Mouse (Mus musculus) midbrain, embryonic 16.5 days (tissue): Measurements from ENCODE around the gene Des. TPM values are rescaled to one million over a fixed set of nuclear protein-coding genes. Genes with fewer than 3 reads are reported as not detected.

Experiments used
- ATAC-seq: fragments of 200-750 bp; cut with Nextera tagmentation; 2 replicates; pipeline ENCODE4 v1.8.0; 2017; ENCODE audit warnings: moderate TSS enrichment
- H3K27ac ChIP-seq: fragments of 300-500 bp; sonication (generic); 2 replicates; pipeline ENCODE4 v1.5.1; 2014; ENCODE audit warnings: mild to moderate bottlenecking, low read length, mixed read lengths
- H3K27me3 ChIP-seq: fragments of 300-500 bp; sonication (generic); 2 replicates; pipeline ENCODE4 v1.6.1; 2014; ENCODE audit warnings: low read depth, low read length, mixed read lengths; ENCODE audit not compliant: control insufficient read depth, insufficient read depth
- H3K36me3 ChIP-seq: fragments of 300-500 bp; sonication (generic); 2 replicates; pipeline ENCODE4 v1.6.1; 2014; ENCODE audit warnings: mild to moderate bottlenecking, low read length, moderate library complexity, mixed read lengths; ENCODE audit not compliant: control insufficient read depth, insufficient read depth
- H3K4me1 ChIP-seq: fragments of 300-500 bp; sonication (generic); 2 replicates; pipeline ENCODE4 v1.6.1; 2014; ENCODE audit warnings: mild to moderate bottlenecking, low read length, mixed read lengths; ENCODE audit not compliant: control insufficient read depth, insufficient read depth
- H3K4me2 ChIP-seq: fragments of 300-500 bp; sonication (generic); 2 replicates; pipeline ENCODE4 v1.6.1; 2014; ENCODE audit warnings: mild to moderate bottlenecking, low read length, mixed read lengths
- H3K4me3 ChIP-seq: fragments of 300-500 bp; sonication (generic); 2 replicates; pipeline ENCODE4 v1.5.1; 2014; ENCODE audit warnings: low read depth, mild to moderate bottlenecking, low read length, moderate library complexity, mixed read lengths
- H3K9ac ChIP-seq: fragments of 300-500 bp; sonication (generic); 2 replicates; pipeline ENCODE4 v1.6.1; 2014; ENCODE audit warnings: low read depth, low read length, mixed read lengths
- H3K9me3 ChIP-seq: fragments of 300-500 bp; sonication (generic); replicated peaks from 2 replicates; pipeline ENCODE4 v1.6.1; 2014; ENCODE audit warnings: mild to moderate bottlenecking, low read length, mixed read lengths; ENCODE audit not compliant: control insufficient read depth, poor library complexity, severe bottlenecking
- WGBS: fragments of 180-500 bp; shearing (Covaris S2); extraction: QIAGEN DNeasy Blood & Tissue Kit; methylation state at CpG from one replicate; pipeline ENCODE4 v1.1.7; 2014; 5-methylcytosine and 5-hydroxymethylcytosine counted together
- polyA plus RNA-seq: library from polyadenylated mRNA; unstranded; fragments of >200 nt; fragmentation: Nextera tagmentation; extraction: Ambion mirVana; gene quantifications from 2 replicates; pipeline ENCODE4 v1.2.1, GENCODE M21; 2015

The Des gene
- polyA plus RNA-seq, 1 experiment from 2014 or later = 1.2 TPM

GRCm38 (mm10) chr1:75319166-75319565 lies 41.0 kb upstream of the Des start:
- Histone ChIP-seq H3K27ac (no peak overlapping the region), H3K4me2 (no peak overlapping the region), H3K27me3 (no peaks in the 10 kb centered on the region), H3K36me3 (0 out of 2 replicates have a peak, but pooled peaks cover 4% of the 10 kb centered on the region), H3K9ac (no peak overlapping the region), H3K9me3 (no peaks in the 10 kb centered on the region), H3K4me3 (no peak overlapping the region), H3K4me1 (peaks cover 9% of the 10 kb centered on the region)
- WGBS = 93% methylated on average over 10 of the region's 10 CpGs
- no peak for ATAC-seq

- Histone ChIP-seq H3K36me3 (no peaks in the 10 kb centered on the region), H3K27me3 (no peaks in the 10 kb centered on the region), H3K27ac (no peak overlapping the region), H3K4me1 (no peaks in the 10 kb centered on the region), H3K9me3 (no peaks in the 10 kb centered on the region; the same call in 1 of the 2 replicates), H3K4me3 (no peak overlapping the region), H3K4me2 (no peak overlapping the region), H3K9ac (no peak overlapping the region)
- no peak for ATAC-seq
Measured at GRCm38 (mm10) chr1:75327461-75327860, 32.7 kb upstream of the Des start.

- no peak overlapping the region for H3K9ac ChIP-seq
- no peak overlapping the region for H3K4me2 ChIP-seq
- H3K4me1 ChIP-seq = no peaks in the 10 kb centered on the region; the same call in 1 of the 2 replicates
- ATAC-seq = no peak
- no peaks in the 10 kb centered on the region for H3K27me3 ChIP-seq
- no peak overlapping the region for H3K27ac ChIP-seq
- no peak overlapping the region for H3K4me3 ChIP-seq
- 84% methylated on average over 1 of the region's 1 CpGs for WGBS
- H3K36me3 ChIP-seq = no peaks in the 10 kb centered on the region
- H3K9me3 ChIP-seq = no peaks in the 10 kb centered on the region; the same call in 1 of the 2 replicates
Measured at GRCm38 (mm10) chr1:75331271-75331670, 28.9 kb upstream of the Des start.

GRCm38 (mm10) chr1:75336461-75336860 lies 23.7 kb upstream of the Des start:
- Histone ChIP-seq H3K4me1 (peaks cover 22% of the 10 kb centered on the region), H3K9me3 (no peaks in the 10 kb centered on the region), H3K9ac (no peak overlapping the region), H3K4me2 (no peak overlapping the region), H3K4me3 (no peak overlapping the region), H3K36me3 (no peaks in the 10 kb centered on the region), H3K27me3 (no peaks in the 10 kb centered on the region), H3K27ac (no peak overlapping the region)
- 76% methylated on average over 3 of the region's 3 CpGs for WGBS
- ATAC-seq = no peak

- Histone ChIP-seq H3K9ac (no peak overlapping the region), H3K27ac (no peak overlapping the region), H3K36me3 (no peaks in the 10 kb centered on the region), H3K4me3 (no peak overlapping the region), H3K4me2 (no peak overlapping the region), H3K4me1 (peaks cover 22% of the 10 kb centered on the region), H3K9me3 (no peaks in the 10 kb centered on the region), H3K27me3 (no peaks in the 10 kb centered on the region)
- ATAC-seq = no peak
- 81% methylated on average over 9 of the region's 9 CpGs for WGBS
Measured at GRCm38 (mm10) chr1:75337097-75337496, 23.0 kb upstream of the Des start.

- Histone ChIP-seq H3K27me3 (no peaks in the 10 kb centered on the region), H3K9me3 (no peaks in the 10 kb centered on the region), H3K4me2 (no peak overlapping the region), H3K4me1 (peaks cover 24% of the 10 kb centered on the region), H3K36me3 (no peaks in the 10 kb centered on the region), H3K9ac (peak overlapping the region; percentile 24; the same call in 1 of the 2 replicates), H3K27ac (peak overlapping the region; percentile 25), H3K4me3 (no peak overlapping the region)
- WGBS = 19% methylated on average over 11 of the region's 11 CpGs
- peak; percentile 34 for ATAC-seq
Measured at GRCm38 (mm10) chr1:75338091-75338694, 21.9 kb upstream of the Des start.

GRCm38 (mm10) chr1:75339337-75339736 lies 20.8 kb upstream of the Des start:
- Histone ChIP-seq H3K4me2 (no peak overlapping the region), H3K27me3 (no peaks in the 10 kb centered on the region), H3K36me3 (no peaks in the 10 kb centered on the region), H3K9me3 (no peaks in the 10 kb centered on the region), H3K9ac (no peak overlapping the region; the same call in 1 of the 2 replicates), H3K27ac (peak overlapping the region; percentile 65), H3K4me3 (no peak overlapping the region), H3K4me1 (peaks cover 24% of the 10 kb centered on the region)
- ATAC-seq = peak; percentile 50
- WGBS = 33% methylated on average over 9 of the region's 9 CpGs

GRCm38 (mm10) chr1:75340519-75340918 lies 19.6 kb upstream of the Des start:
- no peak for ATAC-seq
- Histone ChIP-seq H3K27ac (no peak overlapping the region), H3K4me2 (no peak overlapping the region), H3K9ac (no peak overlapping the region), H3K27me3 (peaks cover 4% of the 10 kb centered on the region; the same call in 1 of the 2 replicates), H3K36me3 (no peaks in the 10 kb centered on the region), H3K4me1 (peaks cover 24% of the 10 kb centered on the region), H3K4me3 (no peak overlapping the region), H3K9me3 (no peaks in the 10 kb centered on the region)
- WGBS = 88% methylated on average over 2 of the region's 2 CpGs

- 2% methylated on average over 8 of the region's 8 CpGs for WGBS
- Histone ChIP-seq H3K4me3 (no peak overlapping the region), H3K36me3 (no peaks in the 10 kb centered on the region), H3K9ac (no peak overlapping the region), H3K27me3 (peaks cover 4% of the 10 kb centered on the region; the same call in 1 of the 2 replicates), H3K4me1 (peaks cover 20% of the 10 kb centered on the region), H3K9me3 (no peaks in the 10 kb centered on the region), H3K27ac (no peak overlapping the region), H3K4me2 (no peak overlapping the region)
- ATAC-seq = no peak
Measured at GRCm38 (mm10) chr1:75342874-75343416, 17.2 kb upstream of the Des start.
